Mouse (Mus musculus): ENCODE measurements around the gene Mdga1. TPM values are rescaled to one million over a fixed set of nuclear protein-coding genes. Genes with fewer than 3 reads are reported as not detected.

Mdga1 gene
- polyA plus RNA-seq, 1 experiment from 2014 or later: 3.2 TPM

- Histone ChIP-seq H3K4me3 (no peak overlapping the region), H3K9me3 (no peaks in the 10 kb centered on the region), H3K27me3 (0 out of 2 replicates have a peak, but pooled peaks cover 2% of the 10 kb centered on the region), H3K27ac (no peak overlapping the region), H3K9ac (no peak overlapping the region), H3K4me2 (replicated peaks) (no peak overlapping the region), H3K4me1 (0 out of 2 replicates have a peak, but pooled peaks cover 3% of the 10 kb centered on the region), H3K36me3 (no peaks in the 10 kb centered on the region; the same call in 1 of the 2 replicates)
- 32% methylated on average over 17 of the region's 17 CpGs for WGBS
- no peak for ATAC-seq (ENCODE audit: low FRiP score, low read depth)
Observed at GRCm38 (mm10) chr17:29848793-29849435, 121.0 kb downstream of the Mdga1 start.

GRCm38 (mm10) chr17:29847291-29847690 lies 122.6 kb downstream of the Mdga1 start:
- no peak overlapping the region for H3K27ac ChIP-seq
- peaks cover 6% of the 10 kb centered on the region for H3K4me1 ChIP-seq
- 50% methylated on average over 8 of the region's 8 CpGs for WGBS
- no peak for ATAC-seq (ENCODE audit: low FRiP score, low read depth)
- H3K4me2 ChIP-seq (replicated peaks): no peak overlapping the region
- H3K36me3 ChIP-seq: no peaks in the 10 kb centered on the region; the same call in 1 of the 2 replicates
- peaks cover 8% of the 10 kb centered on the region; the same call in 1 of the 2 replicates for H3K27me3 ChIP-seq
- no peaks in the 10 kb centered on the region for H3K9me3 ChIP-seq
- no peak overlapping the region for H3K4me3 ChIP-seq
- H3K9ac ChIP-seq: no peak overlapping the region

- ATAC-seq (ENCODE audit: low FRiP score, low read depth): no peak
- Histone ChIP-seq H3K9ac (no peak overlapping the region), H3K4me1 (peaks cover 15% of the 10 kb centered on the region), H3K4me2 (replicated peaks) (no peak overlapping the region), H3K36me3 (no peaks in the 10 kb centered on the region; the same call in 1 of the 2 replicates), H3K4me3 (no peak overlapping the region), H3K27me3 (peaks cover 8% of the 10 kb centered on the region; the same call in 1 of the 2 replicates), H3K9me3 (no peaks in the 10 kb centered on the region), H3K27ac (no peak overlapping the region)
- 62% methylated on average over 15 of the region's 15 CpGs for WGBS
Observed at GRCm38 (mm10) chr17:29846284-29846683, 123.6 kb downstream of the Mdga1 start.

- Histone ChIP-seq H3K9me3 (no peaks in the 10 kb centered on the region), H3K4me2 (replicated peaks) (no peak overlapping the region), H3K27ac (no peak overlapping the region), H3K4me1 (peaks cover 15% of the 10 kb centered on the region), H3K36me3 (no peaks in the 10 kb centered on the region; the same call in 1 of the 2 replicates), H3K4me3 (no peak overlapping the region), H3K27me3 (peaks cover 8% of the 10 kb centered on the region; the same call in 1 of the 2 replicates), H3K9ac (no peak overlapping the region)
- WGBS: 85% methylated on average over 6 of the region's 6 CpGs
- no peak for ATAC-seq (ENCODE audit: low FRiP score, low read depth)
Observed at GRCm38 (mm10) chr17:29844949-29845348, 124.9 kb downstream of the Mdga1 start.

GRCm38 (mm10) chr17:29843419-29844162 lies 126.3 kb downstream of the Mdga1 start:
- H3K9ac ChIP-seq: no peak overlapping the region
- no peak overlapping the region for H3K27ac ChIP-seq
- no peaks in the 10 kb centered on the region; the same call in 1 of the 2 replicates for H3K36me3 ChIP-seq
- H3K9me3 ChIP-seq: no peaks in the 10 kb centered on the region
- no peak overlapping the region for H3K4me3 ChIP-seq
- 90% methylated on average over 7 of the region's 7 CpGs for WGBS
- no peak for ATAC-seq (ENCODE audit: low FRiP score, low read depth)
- H3K27me3 ChIP-seq: peaks cover 5% of the 10 kb centered on the region; the same call in 1 of the 2 replicates
- H3K4me1 ChIP-seq: peaks cover 19% of the 10 kb centered on the region
- H3K4me2 ChIP-seq (replicated peaks): no peak overlapping the region

GRCm38 (mm10) chr17:29841781-29842690 lies 127.9 kb downstream of the Mdga1 start:
- peaks cover 32% of the 10 kb centered on the region for H3K4me1 ChIP-seq
- no peak overlapping the region for H3K27ac ChIP-seq
- H3K36me3 ChIP-seq: no peaks in the 10 kb centered on the region; the same call in 1 of the 2 replicates
- peak overlapping the region; percentile 89 for H3K4me2 ChIP-seq (replicated peaks)
- peak overlapping the region; percentile 49 for H3K4me3 ChIP-seq
- H3K9ac ChIP-seq: peak overlapping the region; percentile 70
- no peaks in the 10 kb centered on the region for H3K9me3 ChIP-seq
- peaks cover 5% of the 10 kb centered on the region; the same call in 1 of the 2 replicates for H3K27me3 ChIP-seq
- peak; percentile 66 for ATAC-seq (ENCODE audit: low FRiP score, low read depth)
- 6% methylated on average over 44 of the region's 46 CpGs for WGBS

GRCm38 (mm10) chr17:29838029-29838428 lies 131.9 kb downstream of the Mdga1 start:
- Histone ChIP-seq H3K27ac (no peak overlapping the region), H3K4me2 (replicated peaks) (no peak overlapping the region)

GRCm38 (mm10) chr17:29837441-29837840 lies 132.4 kb downstream of the Mdga1 start:
- H3K4me2 ChIP-seq (replicated peaks): no peak overlapping the region
- no peaks in the 10 kb centered on the region for H3K27me3 ChIP-seq
- H3K4me3 ChIP-seq: no peak overlapping the region
- no peak overlapping the region for H3K9ac ChIP-seq
- H3K9me3 ChIP-seq: no peaks in the 10 kb centered on the region
- no peak for ATAC-seq (ENCODE audit: low FRiP score, low read depth)
- 58% methylated on average over 8 of the region's 8 CpGs for WGBS
- H3K27ac ChIP-seq: no peak overlapping the region
- peaks cover 30% of the 10 kb centered on the region for H3K4me1 ChIP-seq
- H3K36me3 ChIP-seq: no peaks in the 10 kb centered on the region

More at GRCm38 (mm10) chr17:29838029-29838428, 131.9 kb downstream of the Mdga1 start:
- 12% methylated on average over 3 of the region's 3 CpGs for WGBS
- ATAC-seq (ENCODE audit: low FRiP score, low read depth): no peak; the same call in 1 of the 2 replicates
- Histone ChIP-seq H3K4me3 (no peak overlapping the region), H3K9ac (no peak overlapping the region), H3K36me3 (no peaks in the 10 kb centered on the region), H3K9me3 (no peaks in the 10 kb centered on the region), H3K27me3 (peaks cover 5% of the 10 kb centered on the region; the same call in 1 of the 2 replicates), H3K4me1 (peaks cover 32% of the 10 kb centered on the region)

- no peaks in the 10 kb centered on the region for H3K27me3 ChIP-seq
- no peaks in the 10 kb centered on the region for H3K9me3 ChIP-seq
- no peak overlapping the region for H3K27ac ChIP-seq
- H3K9ac ChIP-seq: no peak overlapping the region
- H3K36me3 ChIP-seq: no peaks in the 10 kb centered on the region
- no peak overlapping the region for H3K4me2 ChIP-seq (replicated peaks)
- no peak overlapping the region for H3K4me3 ChIP-seq
- H3K4me1 ChIP-seq: peaks cover 19% of the 10 kb centered on the region
- ATAC-seq (ENCODE audit: low FRiP score, low read depth): no peak
- WGBS: 75% methylated on average over 7 of the region's 7 CpGs
Observed at GRCm38 (mm10) chr17:29834768-29835167, 135.1 kb downstream of the Mdga1 start.

- H3K9me3 ChIP-seq: no peaks in the 10 kb centered on the region
- 77% methylated on average over 9 of the region's 9 CpGs for WGBS
- peaks cover 19% of the 10 kb centered on the region for H3K4me1 ChIP-seq
- no peak overlapping the region for H3K4me2 ChIP-seq (replicated peaks)
- no peak overlapping the region for H3K9ac ChIP-seq
- no peaks in the 10 kb centered on the region for H3K36me3 ChIP-seq
- H3K4me3 ChIP-seq: no peak overlapping the region
- H3K27me3 ChIP-seq: no peaks in the 10 kb centered on the region
- H3K27ac ChIP-seq: no peak overlapping the region
- ATAC-seq (ENCODE audit: low FRiP score, low read depth): no peak
Observed at GRCm38 (mm10) chr17:29834333-29834732, 135.6 kb downstream of the Mdga1 start.

- H3K27me3 ChIP-seq: no peaks in the 10 kb centered on the region
- WGBS: 89% methylated on average over 11 of the region's 11 CpGs
- no peak for ATAC-seq (ENCODE audit: low FRiP score, low read depth)
Observed at GRCm38 (mm10) chr17:29831696-29832095, 138.2 kb downstream of the Mdga1 start.

More at GRCm38 (mm10) chr17:29831696-29832095, 138.2 kb downstream of the Mdga1 start:
- Histone ChIP-seq H3K36me3 (no peaks in the 10 kb centered on the region), H3K9me3 (no peaks in the 10 kb centered on the region), H3K27ac (no peak overlapping the region), H3K4me1 (no peaks in the 10 kb centered on the region), H3K9ac (no peak overlapping the region), H3K4me3 (no peak overlapping the region), H3K4me2 (replicated peaks) (no peak overlapping the region)
